Mouse (Mus musculus): ENCODE results near the gene Slx4ip. TPM values are rescaled to one million over a fixed set of nuclear protein-coding genes. Genes with fewer than 3 reads are reported as not detected.
A peak's percentile ranks its signal among the peaks of the same experiment; 100 is the strongest.

The Slx4ip gene
- polyA plus RNA-seq, 1 experiment from 2014 or later, result 13.2 TPM

DNA sequence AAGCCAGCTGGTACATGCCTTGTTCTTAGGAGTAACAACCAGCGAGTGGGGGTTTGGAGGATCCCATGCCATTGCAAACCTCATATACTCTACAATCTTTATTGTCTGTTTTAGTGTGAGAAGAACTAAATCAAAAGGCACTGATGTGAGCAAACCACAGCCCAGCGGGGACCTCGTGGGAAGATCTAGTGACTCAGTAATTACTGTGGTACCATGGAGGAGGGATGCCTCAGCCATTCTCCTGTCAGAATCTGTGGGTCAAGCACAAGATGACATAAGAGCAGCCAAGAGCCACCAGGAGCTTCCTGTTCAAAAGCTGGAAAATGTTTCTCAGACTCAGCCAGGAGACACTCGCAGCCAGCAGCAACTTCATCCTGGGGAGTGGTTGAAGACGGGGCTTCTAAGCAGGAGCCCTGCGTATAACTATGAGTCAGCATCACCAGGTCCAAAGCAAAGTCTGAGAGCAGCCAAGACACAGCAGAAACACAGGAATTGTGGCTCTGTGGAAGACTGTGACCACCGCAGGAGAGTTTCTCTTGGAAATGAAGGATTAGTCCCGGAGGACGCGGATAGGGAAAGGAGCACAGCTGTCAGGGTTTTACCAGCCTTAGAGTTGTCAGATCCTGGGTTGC is 176.6 kb downstream of the Slx4ip start:
- Histone ChIP-seq H3K4me1 (ENCODE audit: control insufficient read depth, insufficient read depth, low read length) (peaks cover 4% of the 10 kb centered on the region; the same call in 1 of the 2 replicates), H3K27me3 (ENCODE audit: control insufficient read depth, insufficient read depth, low read length) (no peaks in the 10 kb centered on the region), H3K9ac (replicated peaks; ENCODE audit: low read depth, low read length) (no peak overlapping the region), H3K9me3 (ENCODE audit: control insufficient read depth, low read length) (no peaks in the 10 kb centered on the region), H3K36me3 (ENCODE audit: control insufficient read depth, insufficient read depth, low read length) (no peaks in the 10 kb centered on the region), H3K4me3 (ENCODE audit: low read depth, low read length) (no peak overlapping the region), H3K27ac (ENCODE audit: low read depth, low read length) (no peak overlapping the region), H3K4me2 (ENCODE audit: low read depth, low read length) (no peak overlapping the region)
- ATAC-seq (ENCODE audit: low read depth), result no peak
- WGBS, result 69% methylated on average over 10 of the region's 10 CpGs

GRCm38 (mm10) chr2:137073473-137074312 is 182.7 kb downstream of the Slx4ip start:
- Histone ChIP-seq H3K27me3 (ENCODE audit: control insufficient read depth, insufficient read depth, low read length) (no peaks in the 10 kb centered on the region), H3K4me2 (ENCODE audit: low read depth, low read length) (no peak overlapping the region), H3K36me3 (ENCODE audit: control insufficient read depth, insufficient read depth, low read length) (no peaks in the 10 kb centered on the region), H3K27ac (ENCODE audit: low read depth, low read length) (peak overlapping the region; percentile 18; the same call in 1 of the 2 replicates), H3K9ac (replicated peaks; ENCODE audit: low read depth, low read length) (no peak overlapping the region), H3K4me3 (ENCODE audit: low read depth, low read length) (no peak overlapping the region), H3K9me3 (ENCODE audit: control insufficient read depth, low read length) (no peaks in the 10 kb centered on the region), H3K4me1 (ENCODE audit: control insufficient read depth, insufficient read depth, low read length) (no peaks in the 10 kb centered on the region; the same call in 1 of the 2 replicates)
- 21% methylated on average over 16 of the region's 16 CpGs for WGBS
- peak; percentile 59; the same call in 1 of the 2 replicates for ATAC-seq (ENCODE audit: low read depth)

- WGBS, result 5% methylated on average over 2 of the region's 2 CpGs
- no peak for ATAC-seq (ENCODE audit: low read depth)
Measured at GRCm38 (mm10) chr2:137074313-137074620, 183.2 kb downstream of the Slx4ip start.

GRCm38 (mm10) chr2:137078771-137079170 is 187.8 kb downstream of the Slx4ip start:
- Histone ChIP-seq H3K4me2 (ENCODE audit: low read depth, low read length) (no peak overlapping the region), H3K9ac (replicated peaks; ENCODE audit: low read depth, low read length) (no peak overlapping the region), H3K36me3 (ENCODE audit: control insufficient read depth, insufficient read depth, low read length) (no peaks in the 10 kb centered on the region), H3K4me1 (ENCODE audit: control insufficient read depth, insufficient read depth, low read length) (peaks cover 2% of the 10 kb centered on the region; the same call in 1 of the 2 replicates), H3K27ac (ENCODE audit: low read depth, low read length) (no peak overlapping the region), H3K27me3 (ENCODE audit: control insufficient read depth, insufficient read depth, low read length) (no peaks in the 10 kb centered on the region), H3K9me3 (ENCODE audit: control insufficient read depth, low read length) (no peaks in the 10 kb centered on the region), H3K4me3 (ENCODE audit: low read depth, low read length) (no peak overlapping the region)
- ATAC-seq (ENCODE audit: low read depth), result no peak
- WGBS, result 68% methylated on average over 4 of the region's 4 CpGs

More at GRCm38 (mm10) chr2:137074313-137074620, 183.2 kb downstream of the Slx4ip start:
- Histone ChIP-seq H3K36me3 (ENCODE audit: control insufficient read depth, insufficient read depth, low read length) (no peaks in the 10 kb centered on the region), H3K9me3 (ENCODE audit: control insufficient read depth, low read length) (no peaks in the 10 kb centered on the region), H3K27me3 (ENCODE audit: control insufficient read depth, insufficient read depth, low read length) (no peaks in the 10 kb centered on the region), H3K4me2 (ENCODE audit: low read depth, low read length) (no peak overlapping the region), H3K27ac (ENCODE audit: low read depth, low read length) (no peak overlapping the region), H3K9ac (replicated peaks; ENCODE audit: low read depth, low read length) (no peak overlapping the region), H3K4me1 (ENCODE audit: control insufficient read depth, insufficient read depth, low read length) (no peaks in the 10 kb centered on the region; the same call in 1 of the 2 replicates), H3K4me3 (ENCODE audit: low read depth, low read length) (no peak overlapping the region)

GRCm38 (mm10) chr2:137079721-137080320 is 188.8 kb downstream of the Slx4ip start:
- Histone ChIP-seq H3K4me2 (ENCODE audit: low read depth, low read length) (no peak overlapping the region), H3K9me3 (ENCODE audit: control insufficient read depth, low read length) (no peaks in the 10 kb centered on the region), H3K27me3 (ENCODE audit: control insufficient read depth, insufficient read depth, low read length) (no peaks in the 10 kb centered on the region), H3K36me3 (ENCODE audit: control insufficient read depth, insufficient read depth, low read length) (0 out of 2 replicates have a peak, but pooled peaks cover 2% of the 10 kb centered on the region), H3K4me1 (ENCODE audit: control insufficient read depth, insufficient read depth, low read length) (0 out of 2 replicates have a peak, but pooled peaks cover 2% of the 10 kb centered on the region), H3K4me3 (ENCODE audit: low read depth, low read length) (no peak overlapping the region), H3K9ac (replicated peaks; ENCODE audit: low read depth, low read length) (no peak overlapping the region), H3K27ac (ENCODE audit: low read depth, low read length) (no peak overlapping the region)
- WGBS, result 43% methylated on average over 10 of the region's 10 CpGs
- no peak for ATAC-seq (ENCODE audit: low read depth)

- H3K4me3 ChIP-seq (ENCODE audit: low read depth, low read length), result no peak overlapping the region
- ATAC-seq (ENCODE audit: low read depth), result no peak
- H3K9me3 ChIP-seq (ENCODE audit: control insufficient read depth, low read length), result no peaks in the 10 kb centered on the region
- H3K27ac ChIP-seq (ENCODE audit: low read depth, low read length), result no peak overlapping the region
- 78% methylated on average over 6 of the region's 6 CpGs for WGBS
- H3K27me3 ChIP-seq (ENCODE audit: control insufficient read depth, insufficient read depth, low read length), result no peaks in the 10 kb centered on the region
- no peak overlapping the region for H3K4me2 ChIP-seq (ENCODE audit: low read depth, low read length)
- H3K36me3 ChIP-seq (ENCODE audit: control insufficient read depth, insufficient read depth, low read length), result 0 out of 2 replicates have a peak, but pooled peaks cover 5% of the 10 kb centered on the region
- H3K9ac ChIP-seq (replicated peaks; ENCODE audit: low read depth, low read length), result no peak overlapping the region
- H3K4me1 ChIP-seq (ENCODE audit: control insufficient read depth, insufficient read depth, low read length), result 0 out of 2 replicates have a peak, but pooled peaks cover 2% of the 10 kb centered on the region
Measured at GRCm38 (mm10) chr2:137080468-137080867, 189.4 kb downstream of the Slx4ip start.

- 76% methylated on average over 7 of the region's 7 CpGs for WGBS
- H3K27me3 ChIP-seq (ENCODE audit: control insufficient read depth, insufficient read depth, low read length), result no peaks in the 10 kb centered on the region
- H3K27ac ChIP-seq (ENCODE audit: low read depth, low read length), result no peak overlapping the region
- 0 out of 2 replicates have a peak, but pooled peaks cover 2% of the 10 kb centered on the region for H3K4me1 ChIP-seq (ENCODE audit: control insufficient read depth, insufficient read depth, low read length)
- H3K4me2 ChIP-seq (ENCODE audit: low read depth, low read length), result no peak overlapping the region
- no peaks in the 10 kb centered on the region for H3K9me3 ChIP-seq (ENCODE audit: control insufficient read depth, low read length)
- H3K36me3 ChIP-seq (ENCODE audit: control insufficient read depth, insufficient read depth, low read length), result 0 out of 2 replicates have a peak, but pooled peaks cover 5% of the 10 kb centered on the region
- ATAC-seq (ENCODE audit: low read depth), result no peak
- no peak overlapping the region for H3K4me3 ChIP-seq (ENCODE audit: low read depth, low read length)
- H3K9ac ChIP-seq (replicated peaks; ENCODE audit: low read depth, low read length), result no peak overlapping the region
Measured at GRCm38 (mm10) chr2:137081001-137081400, 190.0 kb downstream of the Slx4ip start.

- ATAC-seq (ENCODE audit: low read depth), result no peak
- no peak overlapping the region for H3K4me2 ChIP-seq (ENCODE audit: low read depth, low read length)
Measured at GRCm38 (mm10) chr2:137082896-137083620, 192.0 kb downstream of the Slx4ip start.

More at GRCm38 (mm10) chr2:137082896-137083620, 192.0 kb downstream of the Slx4ip start:
- WGBS, result 84% methylated on average over 24 of the region's 24 CpGs
- H3K9me3 ChIP-seq (ENCODE audit: control insufficient read depth, low read length), result no peaks in the 10 kb centered on the region
- H3K4me3 ChIP-seq (ENCODE audit: low read depth, low read length), result no peak overlapping the region
- H3K9ac ChIP-seq (replicated peaks; ENCODE audit: low read depth, low read length), result no peak overlapping the region
- peaks cover 5% of the 10 kb centered on the region; the same call in 1 of the 2 replicates for H3K36me3 ChIP-seq (ENCODE audit: control insufficient read depth, insufficient read depth, low read length)
- no peak overlapping the region for H3K27ac ChIP-seq (ENCODE audit: low read depth, low read length)
- peaks cover 2% of the 10 kb centered on the region; the same call in 1 of the 2 replicates for H3K4me1 ChIP-seq (ENCODE audit: control insufficient read depth, insufficient read depth, low read length)
- no peaks in the 10 kb centered on the region for H3K27me3 ChIP-seq (ENCODE audit: control insufficient read depth, insufficient read depth, low read length)

All from neural tube, embryonic 14.5 days (tissue).